Mouse (Mus musculus): ENCODE measurements around the gene Ddx19b. TPM values are rescaled to one million over a fixed set of nuclear protein-coding genes. Genes with fewer than 3 reads are reported as not detected.
"Not testable (repeated sequence)": the region's sequence is repeated elsewhere in the genome, so short reads cannot be mapped to it uniquely, and the experiment has no call there.

The Ddx19b gene
- polyA plus RNA-seq, 1 experiment from 2014 or later, result 7.4 TPM

DNA sequence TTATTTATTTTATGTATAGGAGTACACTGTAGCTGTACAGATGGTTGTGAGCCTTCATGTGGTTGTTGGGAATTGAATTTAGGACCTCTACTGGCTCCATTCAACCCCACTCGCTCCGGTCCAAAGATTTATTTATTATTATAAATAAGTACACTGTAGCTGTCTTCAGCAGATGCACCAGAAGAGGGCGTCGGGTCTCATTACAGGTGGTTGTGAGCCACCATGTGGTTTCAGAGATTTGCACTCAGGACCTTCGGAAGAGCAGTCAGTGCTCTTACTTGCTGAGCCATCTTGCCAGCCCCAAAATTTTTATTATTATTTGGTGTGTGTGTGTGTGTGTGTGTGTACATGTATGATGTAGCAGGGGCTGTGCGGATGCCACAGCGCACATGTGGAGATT, 73.0 kb downstream of the Ddx19b start:
- H3K27ac ChIP-seq (ENCODE audit: low read length); H3K9me3 ChIP-seq (ENCODE audit: control insufficient read depth, low read length); H3K27me3 ChIP-seq (replicated peaks; ENCODE audit: control insufficient read depth, insufficient read depth, low read length); H3K4me2 ChIP-seq (ENCODE audit: low read depth, low read length); H3K36me3 ChIP-seq (ENCODE audit: control insufficient read depth, insufficient read depth, low read length); H3K4me1 ChIP-seq (ENCODE audit: control insufficient read depth, insufficient read depth, low read length); H3K9ac ChIP-seq (ENCODE audit: low read depth, low read length); ATAC-seq; H3K4me3 ChIP-seq (ENCODE audit: low read length): not testable (repeated sequence)
- 93% methylated on average over 7 of the region's 7 CpGs for WGBS

DNA sequence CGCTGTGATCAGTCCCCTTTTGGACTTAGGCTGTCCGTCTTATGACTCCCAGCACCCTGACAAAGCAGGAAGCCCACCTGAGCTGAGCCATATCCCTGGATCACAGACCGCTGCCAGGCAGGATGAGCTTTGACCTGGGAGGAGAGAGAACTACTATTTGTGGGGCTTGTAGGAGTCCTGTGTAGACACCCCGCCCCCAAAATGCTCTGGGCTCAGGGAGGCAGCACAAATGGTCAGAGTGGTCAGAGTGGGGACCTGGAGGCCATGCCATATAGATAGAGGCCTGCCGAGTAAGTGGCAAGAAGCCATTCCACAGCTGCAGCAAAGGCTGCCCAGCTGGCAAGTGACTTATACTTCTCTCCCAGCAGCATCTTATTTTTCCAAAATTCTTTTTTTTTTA, 73.4 kb downstream of the Ddx19b start:
- H3K4me2 ChIP-seq (ENCODE audit: low read depth, low read length), result no peak overlapping the region
- H3K27me3 ChIP-seq (replicated peaks; ENCODE audit: control insufficient read depth, insufficient read depth, low read length), result no peaks in the 10 kb centered on the region
- 90% methylated on average over 5 of the region's 5 CpGs for WGBS
- no peaks in the 10 kb centered on the region for H3K9me3 ChIP-seq (ENCODE audit: control insufficient read depth, low read length)
- H3K27ac ChIP-seq (ENCODE audit: low read length), result no peak overlapping the region
- no peak overlapping the region for H3K4me3 ChIP-seq (ENCODE audit: low read length)
- no peak overlapping the region for H3K9ac ChIP-seq (ENCODE audit: low read depth, low read length)
- no peaks in the 10 kb centered on the region for H3K36me3 ChIP-seq (ENCODE audit: control insufficient read depth, insufficient read depth, low read length)
- ATAC-seq, result no peak
- H3K4me1 ChIP-seq (ENCODE audit: control insufficient read depth, insufficient read depth, low read length), result no peaks in the 10 kb centered on the region

DNA sequence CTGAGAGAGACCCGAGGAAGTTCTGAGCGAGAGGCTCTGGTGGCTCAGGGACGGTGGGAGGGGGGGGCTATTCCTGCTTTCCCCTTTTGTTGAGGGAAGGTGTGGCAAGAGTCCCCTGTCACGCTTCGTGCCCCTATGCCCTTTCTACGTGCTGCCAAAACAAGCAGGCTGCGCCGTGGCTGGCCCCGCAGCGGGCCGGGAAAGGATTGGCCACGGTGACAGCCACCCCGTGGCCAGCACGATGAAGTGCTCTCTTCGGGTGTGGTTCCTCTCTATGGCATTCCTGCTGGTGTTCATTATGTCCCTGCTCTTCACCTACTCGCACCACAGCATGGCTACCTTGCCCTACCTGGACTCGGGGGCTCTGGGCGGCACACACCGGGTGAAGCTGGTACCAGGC, 74.1 kb downstream of the Ddx19b start:
- no peaks in the 10 kb centered on the region for H3K9me3 ChIP-seq (ENCODE audit: control insufficient read depth, low read length)
- H3K36me3 ChIP-seq (ENCODE audit: control insufficient read depth, insufficient read depth, low read length), result no peaks in the 10 kb centered on the region
- H3K27me3 ChIP-seq (replicated peaks; ENCODE audit: control insufficient read depth, insufficient read depth, low read length), result no peaks in the 10 kb centered on the region
- H3K4me3 ChIP-seq (ENCODE audit: low read length), result no peak overlapping the region
- H3K4me2 ChIP-seq (ENCODE audit: low read depth, low read length), result no peak overlapping the region
- 91% methylated on average over 19 of the region's 19 CpGs for WGBS
- no peak overlapping the region for H3K27ac ChIP-seq (ENCODE audit: low read length)
- no peak for ATAC-seq
- H3K4me1 ChIP-seq (ENCODE audit: control insufficient read depth, insufficient read depth, low read length), result no peaks in the 10 kb centered on the region
- H3K9ac ChIP-seq (ENCODE audit: low read depth, low read length), result peak overlapping the region; percentile 29; the same call in 1 of the 2 replicates

DNA sequence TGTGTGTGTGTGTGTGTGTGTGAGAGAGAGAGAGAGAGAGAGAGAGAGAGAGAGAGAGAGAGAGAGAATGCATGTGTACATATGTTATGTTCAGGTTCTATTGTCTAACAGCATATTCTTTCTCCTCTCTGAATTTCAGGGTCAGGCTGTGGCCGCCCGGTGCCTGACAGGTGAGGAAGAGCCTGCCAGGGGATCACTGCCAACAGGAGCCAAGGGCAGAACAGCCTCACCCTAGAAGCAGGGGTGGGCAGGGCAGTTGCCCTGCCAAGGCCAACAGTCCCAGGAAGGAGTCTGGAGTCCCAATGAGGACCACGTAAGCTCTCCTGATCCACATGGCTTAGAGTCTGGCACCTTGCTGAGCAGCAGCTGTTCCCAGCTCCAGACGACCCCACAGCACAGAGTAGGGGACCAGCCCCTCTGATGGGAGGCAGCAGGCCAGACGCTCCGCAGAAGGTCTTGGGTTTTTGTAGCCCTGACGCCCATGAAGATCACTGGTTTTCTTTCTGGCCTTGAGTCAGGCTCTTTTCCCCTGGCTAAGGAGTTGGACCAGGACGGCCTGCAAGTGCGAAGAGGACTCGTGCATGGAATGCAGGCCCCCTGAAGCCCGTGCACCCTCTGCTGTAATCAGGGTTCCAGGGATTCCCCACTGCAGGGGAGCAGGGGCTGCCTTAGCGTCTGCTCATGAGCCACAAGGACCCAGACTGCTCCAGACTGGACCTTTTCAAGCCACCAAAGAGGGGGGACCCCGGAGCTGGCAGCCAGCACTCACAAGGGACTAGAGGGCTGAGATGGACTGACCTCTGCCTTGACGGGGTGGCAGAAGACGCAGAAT, 74.7 kb downstream of the Ddx19b start:
- Histone ChIP-seq H3K27ac (ENCODE audit: low read length) (no peak overlapping the region), H3K4me3 (ENCODE audit: low read length) (no peak overlapping the region), H3K9ac (ENCODE audit: low read depth, low read length) (no peak overlapping the region), H3K36me3 (ENCODE audit: control insufficient read depth, insufficient read depth, low read length) (no peaks in the 10 kb centered on the region), H3K4me1 (ENCODE audit: control insufficient read depth, insufficient read depth, low read length) (no peaks in the 10 kb centered on the region), H3K9me3 (ENCODE audit: control insufficient read depth, low read length) (no peaks in the 10 kb centered on the region), H3K4me2 (ENCODE audit: low read depth, low read length) (no peak overlapping the region), H3K27me3 (replicated peaks; ENCODE audit: control insufficient read depth, insufficient read depth, low read length) (no peaks in the 10 kb centered on the region)
- WGBS, result 87% methylated on average over 15 of the region's 15 CpGs
- no peak for ATAC-seq

DNA sequence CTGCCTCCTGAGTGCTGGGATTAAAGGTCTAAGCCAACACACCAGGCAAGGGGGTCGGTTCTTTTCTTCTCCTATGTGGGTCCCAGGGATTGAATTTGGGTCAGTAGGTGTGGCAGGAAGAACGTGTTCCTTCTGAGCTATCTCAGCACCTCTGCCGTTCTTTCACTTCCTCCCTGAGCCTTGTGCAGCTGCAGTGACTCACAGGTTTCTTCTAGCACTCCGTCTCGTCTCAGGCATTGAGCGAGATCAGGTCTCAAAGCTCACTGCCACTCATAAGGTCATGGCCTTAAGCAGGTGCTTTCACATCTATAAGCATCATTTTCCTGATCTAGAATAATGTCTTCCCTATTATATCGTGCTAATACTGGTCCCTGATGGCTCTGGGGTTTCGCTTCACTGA, 76.8 kb downstream of the Ddx19b start:
- WGBS, result 73% methylated on average over 8 of the region's 8 CpGs
- Histone ChIP-seq H3K9me3 (ENCODE audit: control insufficient read depth, low read length) (no peaks in the 10 kb centered on the region), H3K36me3 (ENCODE audit: control insufficient read depth, insufficient read depth, low read length) (no peaks in the 10 kb centered on the region), H3K4me1 (ENCODE audit: control insufficient read depth, insufficient read depth, low read length) (no peaks in the 10 kb centered on the region), H3K4me2 (ENCODE audit: low read depth, low read length) (no peak overlapping the region), H3K27ac (ENCODE audit: low read length) (no peak overlapping the region), H3K9ac (ENCODE audit: low read depth, low read length) (no peak overlapping the region), H3K27me3 (replicated peaks; ENCODE audit: control insufficient read depth, insufficient read depth, low read length) (no peaks in the 10 kb centered on the region), H3K4me3 (ENCODE audit: low read length) (no peak overlapping the region)
- no peak for ATAC-seq

Small RNA genes lying within 50 kb of the gene (microRNA-seq; reads per million reads assigned to microRNA genes)
- not detected for gene Gm24103
- gene Mir3473d, result 0.91 reads per million

Other genes starting within 250 kb of the Ddx19b start
- gene Il34, start 225.8 kb downstream of the Ddx19b start, polyA plus RNA-seq (2015; fragmentation: Nextera tagmentation; extraction: Ambion mirVana), result 2.0 and 2.4 TPM in 2 replicates
- 78.5 and 79.3 TPM in 2 replicates for gene Cog4, start 185.2 kb downstream of the Ddx19b start, polyA plus RNA-seq (2015; fragmentation: Nextera tagmentation; extraction: Ambion mirVana)
- gene Sf3b3, start 185.0 kb downstream of the Ddx19b start, polyA plus RNA-seq (2015; fragmentation: Nextera tagmentation; extraction: Ambion mirVana), result 107 and 114 TPM in 2 replicates
- 13.8 and 15.1 TPM in 2 replicates for gene Fuk, start 129.3 kb downstream of the Ddx19b start, polyA plus RNA-seq (2015; fragmentation: Nextera tagmentation; extraction: Ambion mirVana)
- 10.7 and 11.1 TPM in 2 replicates for gene St3gal2, start 111.8 kb downstream of the Ddx19b start, polyA plus RNA-seq (2015; fragmentation: Nextera tagmentation; extraction: Ambion mirVana)
- 11.5 and 12.0 TPM in 2 replicates for gene Ddx19a, start 34.0 kb downstream of the Ddx19b start, polyA plus RNA-seq (2015; fragmentation: Nextera tagmentation; extraction: Ambion mirVana)
- gene Aars, start 1.4 kb upstream of the Ddx19b start, polyA plus RNA-seq (2015; fragmentation: Nextera tagmentation; extraction: Ambion mirVana), result 51.6 and 52.3 TPM in 2 replicates
- 7.8 and 11.3 TPM in 2 replicates for gene Exosc6, start 24.6 kb upstream of the Ddx19b start, polyA plus RNA-seq (2015; fragmentation: Nextera tagmentation; extraction: Ambion mirVana)
- 0.07 and 0.09 TPM in 2 replicates for gene Clec18a, start 60.7 kb upstream of the Ddx19b start, polyA plus RNA-seq (2015; fragmentation: Nextera tagmentation; extraction: Ambion mirVana)
- 6.5 and 8.5 TPM in 2 replicates for gene Pdpr, start 62.9 kb upstream of the Ddx19b start, polyA plus RNA-seq (2015; fragmentation: Nextera tagmentation; extraction: Ambion mirVana)
- gene Glg1, start 227.5 kb upstream of the Ddx19b start, polyA plus RNA-seq (2015; fragmentation: Nextera tagmentation; extraction: Ambion mirVana), result 43.7 and 48.5 TPM in 2 replicates